Mouse (Mus musculus): ENCODE results near the gene Slc38a10. TPM values are rescaled to one million over a fixed set of nuclear protein-coding genes. Genes with fewer than 3 reads are reported as not detected.

Slc38a10 gene
- polyA plus RNA-seq, 1 experiment from 2014 or later: 83.7 TPM

DNA sequence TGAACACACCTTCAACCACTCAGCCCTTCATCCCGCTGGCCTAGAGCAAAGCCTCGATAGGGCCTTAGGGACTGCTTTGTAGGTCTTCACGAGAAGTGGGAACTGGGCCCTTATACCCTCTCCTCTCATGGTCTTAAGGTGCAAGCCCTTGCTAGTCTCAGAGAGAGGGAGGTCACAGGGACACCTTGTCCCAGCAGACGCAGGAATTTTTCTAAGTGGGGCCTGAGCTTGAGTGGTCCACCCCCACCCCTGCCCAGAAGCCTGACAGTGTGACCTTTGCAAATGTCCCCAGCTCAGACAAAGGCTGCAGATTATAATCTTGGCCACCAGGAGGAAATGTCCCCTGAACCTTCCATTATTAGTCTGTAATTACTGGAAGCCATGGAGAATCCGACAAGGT, 8.5 kb upstream of the Slc38a10 start:
- no peak overlapping the region for H3K4me2 ChIP-seq
- 0 out of 2 replicates have a peak overlapping the region, but pooled peaks have one; percentile 20 for H3K27ac ChIP-seq (replicated peaks)
- H3K4me3 ChIP-seq: no peak overlapping the region
- peaks cover 43% of the 10 kb centered on the region for H3K4me1 ChIP-seq
- 44% methylated on average over 5 of the region's 5 CpGs for WGBS
- peak overlapping the region; percentile 50 for H3K9ac ChIP-seq
- no peak for ATAC-seq (ENCODE audit: extremely low read depth, insufficient number of reproducible peaks, low FRiP score, low TSS enrichment)
- peaks cover 3% of the 10 kb centered on the region; the same call in 1 of the 2 replicates for H3K9me3 ChIP-seq
- no peaks in the 10 kb centered on the region for H3K36me3 ChIP-seq
- H3K27me3 ChIP-seq (replicated peaks): no peaks in the 10 kb centered on the region

- H3K27ac ChIP-seq (replicated peaks): no peak overlapping the region
- 0 out of 2 replicates have a peak overlapping the region, but pooled peaks have one; percentile 50 for H3K9ac ChIP-seq
- ATAC-seq (ENCODE audit: extremely low read depth, insufficient number of reproducible peaks, low FRiP score, low TSS enrichment): no peak
- H3K4me2 ChIP-seq: no peak overlapping the region
- no peaks in the 10 kb centered on the region for H3K36me3 ChIP-seq
- peaks cover 3% of the 10 kb centered on the region; the same call in 1 of the 2 replicates for H3K9me3 ChIP-seq
- H3K4me1 ChIP-seq: peaks cover 34% of the 10 kb centered on the region
- no peak overlapping the region for H3K4me3 ChIP-seq
- WGBS: 23% methylated on average over 5 of the region's 5 CpGs
- H3K27me3 ChIP-seq (replicated peaks): no peaks in the 10 kb centered on the region
These were observed 7.7 kb upstream of the Slc38a10 start for GRCm38 (mm10) chr11:120158828-120159227.

DNA sequence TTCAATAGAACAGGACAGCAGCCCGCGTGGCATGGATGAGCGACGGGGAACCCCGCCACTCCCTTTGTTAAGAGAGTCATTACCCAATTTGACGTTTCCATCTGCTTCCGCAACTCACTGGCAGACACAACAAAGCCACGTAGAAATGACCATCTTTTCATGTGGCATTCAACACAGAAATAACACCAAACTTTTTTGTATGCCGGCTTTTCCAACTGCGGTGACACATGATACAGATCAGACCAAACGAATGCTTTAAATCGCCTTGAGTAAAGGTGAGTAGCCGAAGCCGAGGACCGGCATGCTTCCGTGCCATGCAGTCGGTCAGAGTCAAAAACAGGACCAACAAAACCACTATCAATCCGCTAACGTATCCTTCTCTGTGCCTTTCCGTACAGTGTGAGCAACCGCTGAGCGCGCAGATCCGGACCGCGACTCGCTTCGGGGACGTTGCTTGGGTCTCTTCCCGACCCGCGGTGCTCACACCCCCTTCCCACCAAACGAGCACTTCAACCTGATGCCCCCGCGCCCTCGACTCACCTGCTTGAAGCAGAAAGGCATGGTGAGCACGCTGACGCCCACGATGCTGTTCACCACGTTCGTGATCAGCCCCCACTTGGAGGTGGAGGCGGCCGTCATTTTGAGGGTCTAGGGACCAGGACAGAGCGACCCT, 570 bp downstream of the Slc38a10 start:
- Histone ChIP-seq H3K27me3 (replicated peaks) (no peaks in the 10 kb centered on the region), H3K9ac (peak overlapping the region; percentile 93), H3K4me1 (peaks cover 39% of the 10 kb centered on the region), H3K36me3 (peaks cover 19% of the 10 kb centered on the region; the same call in 1 of the 2 replicates), H3K4me2 (peak overlapping the region; percentile 96), H3K4me3 (peak overlapping the region; percentile 97), H3K9me3 (no peaks in the 10 kb centered on the region), H3K27ac (replicated peaks) (peak overlapping the region; percentile 87)
- 0 out of 2 replicates have a peak, but pooled peaks have one; percentile 3 for ATAC-seq (ENCODE audit: extremely low read depth, insufficient number of reproducible peaks, low FRiP score, low TSS enrichment)
- WGBS: under 1% methylated on average over 44 of the region's 44 CpGs

DNA sequence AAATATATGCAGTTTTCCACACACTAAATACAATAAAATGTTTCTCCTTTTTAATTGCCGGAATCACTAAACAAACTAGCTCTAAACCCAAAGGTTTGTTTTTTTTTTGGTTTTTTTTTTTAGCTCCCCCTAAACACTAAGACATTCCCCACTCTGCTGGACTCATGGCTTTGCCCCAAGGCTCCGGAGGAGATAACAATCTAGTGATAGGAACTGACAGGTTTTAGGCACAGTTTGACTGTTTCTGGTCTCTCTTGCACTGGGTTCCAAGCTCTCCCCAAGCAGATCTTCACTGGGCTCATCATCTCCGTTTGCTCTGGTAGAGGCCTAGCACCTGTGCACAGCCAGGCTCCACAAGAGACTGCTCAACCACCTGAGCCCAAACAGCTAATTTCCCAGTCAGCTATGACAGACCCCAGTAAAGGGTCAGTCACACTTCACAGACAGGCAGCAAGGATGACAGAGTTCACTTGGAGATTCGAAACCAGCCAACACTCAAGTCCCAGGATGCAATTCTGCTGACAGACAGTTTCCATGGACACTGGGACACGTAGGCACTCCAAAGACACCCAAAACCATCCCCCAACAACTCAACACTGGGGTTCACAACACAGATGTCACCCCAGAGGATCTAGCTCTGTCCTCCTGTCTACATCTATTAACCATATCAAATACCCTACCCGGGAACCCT, 1.5 kb downstream of the Slc38a10 start:
- H3K27ac ChIP-seq (replicated peaks): peak overlapping the region; percentile 87; the same call in 1 of the 2 replicates

GRCm38 (mm10) chr11:120148201-120148855, 2.8 kb downstream of the Slc38a10 start:
- 87% methylated on average over 8 of the region's 8 CpGs for WGBS
- H3K27ac ChIP-seq (replicated peaks): no peak overlapping the region
- no peaks in the 10 kb centered on the region for H3K9me3 ChIP-seq
- H3K9ac ChIP-seq: no peak overlapping the region
- H3K4me1 ChIP-seq: peaks cover 60% of the 10 kb centered on the region
- H3K4me2 ChIP-seq: no peak overlapping the region
- ATAC-seq (ENCODE audit: extremely low read depth, insufficient number of reproducible peaks, low FRiP score, low TSS enrichment): no peak
- H3K4me3 ChIP-seq: no peak overlapping the region
- H3K36me3 ChIP-seq: peaks cover 26% of the 10 kb centered on the region
- no peaks in the 10 kb centered on the region for H3K27me3 ChIP-seq (replicated peaks)

More for the DNA sequence above, 1.5 kb downstream of the Slc38a10 start:
- no peaks in the 10 kb centered on the region for H3K9me3 ChIP-seq
- peak overlapping the region; percentile 93 for H3K9ac ChIP-seq
- peak overlapping the region; percentile 97 for H3K4me3 ChIP-seq
- ATAC-seq (ENCODE audit: extremely low read depth, insufficient number of reproducible peaks, low FRiP score, low TSS enrichment): no peak
- peak overlapping the region; percentile 96 for H3K4me2 ChIP-seq
- peaks cover 47% of the 10 kb centered on the region for H3K4me1 ChIP-seq
- 29% methylated on average over 6 of the region's 6 CpGs for WGBS
- no peaks in the 10 kb centered on the region for H3K27me3 ChIP-seq (replicated peaks)
- peaks cover 20% of the 10 kb centered on the region; the same call in 1 of the 2 replicates for H3K36me3 ChIP-seq

DNA sequence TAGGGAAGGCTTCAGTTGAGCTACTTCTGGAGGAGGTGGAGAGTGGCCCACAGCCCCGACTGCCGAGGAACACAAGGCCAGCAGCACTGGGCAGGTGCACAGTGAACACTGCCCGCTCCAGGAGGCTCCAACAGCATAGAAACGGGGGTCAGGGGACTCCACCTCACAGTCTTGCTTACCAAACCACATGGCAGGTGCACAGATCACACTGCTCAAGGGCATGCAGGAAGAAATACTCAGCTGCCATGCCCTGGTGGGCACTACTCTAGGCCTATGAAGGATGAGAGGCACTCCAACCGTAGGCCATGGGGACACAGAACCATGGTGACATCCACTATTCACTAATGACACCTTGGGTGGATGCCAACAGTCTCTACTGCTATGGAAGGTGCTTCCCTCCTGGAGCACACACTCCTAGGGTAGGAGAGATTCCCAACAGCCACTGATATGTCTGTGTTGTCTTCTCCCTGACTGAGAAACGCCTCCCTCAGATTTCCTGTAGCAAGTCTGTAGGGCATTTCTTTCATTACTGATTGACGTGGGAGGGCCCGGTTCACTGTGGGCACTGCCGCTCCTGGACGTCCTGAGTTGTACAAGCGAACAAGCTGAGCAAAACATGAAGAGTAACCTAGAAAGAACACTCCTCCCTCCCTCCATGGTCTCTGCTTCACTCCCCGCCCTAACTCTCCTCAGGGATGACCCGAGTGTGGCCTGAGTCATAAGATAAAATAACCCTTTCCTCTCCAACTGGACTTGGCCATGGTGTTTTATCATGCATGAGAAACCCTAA, 7.2 kb downstream of the Slc38a10 start:
- Histone ChIP-seq H3K36me3 (peaks cover 38% of the 10 kb centered on the region), H3K9me3 (no peaks in the 10 kb centered on the region), H3K4me2 (no peak overlapping the region), H3K4me1 (peaks cover 72% of the 10 kb centered on the region), H3K4me3 (no peak overlapping the region), H3K27me3 (replicated peaks) (no peaks in the 10 kb centered on the region), H3K27ac (replicated peaks) (peak overlapping the region; percentile 87), H3K9ac (no peak overlapping the region)
- no peak for ATAC-seq (ENCODE audit: extremely low read depth, insufficient number of reproducible peaks, low FRiP score, low TSS enrichment)
- WGBS: 63% methylated on average over 13 of the region's 13 CpGs

DNA sequence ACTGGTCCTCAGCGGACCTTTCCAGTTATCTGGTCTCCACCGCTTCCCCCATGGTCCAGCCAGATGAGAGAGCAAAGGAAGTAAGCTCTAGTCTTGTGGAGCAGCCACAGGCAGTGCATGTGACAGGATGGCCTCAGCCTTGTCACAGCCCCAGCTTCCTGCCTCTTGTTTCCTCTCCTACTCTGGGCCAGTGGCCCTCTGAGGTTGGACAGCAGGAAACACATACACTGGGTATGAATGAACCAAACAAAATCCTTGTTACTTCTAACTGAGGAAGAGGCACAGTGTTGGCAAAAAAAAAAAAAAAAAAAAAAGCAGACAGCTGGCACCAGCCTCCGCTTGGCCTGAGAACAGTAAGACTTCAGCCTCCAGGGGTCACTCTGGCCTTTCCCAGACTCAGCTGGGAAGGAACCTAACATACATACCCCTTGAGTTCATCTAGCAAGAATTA, 8.5 kb downstream of the Slc38a10 start:
- H3K9ac ChIP-seq: peak overlapping the region; percentile 30; the same call in 1 of the 2 replicates
- H3K27ac ChIP-seq (replicated peaks): peak overlapping the region; percentile 87
- ATAC-seq (ENCODE audit: extremely low read depth, insufficient number of reproducible peaks, low FRiP score, low TSS enrichment): peak; percentile 71; the same call in 1 of the 2 replicates
- WGBS: 40% methylated on average over 3 of the region's 3 CpGs
- no peak overlapping the region for H3K4me3 ChIP-seq
- H3K4me2 ChIP-seq: no peak overlapping the region; the same call in 1 of the 2 replicates
- no peaks in the 10 kb centered on the region for H3K27me3 ChIP-seq (replicated peaks)
- peaks cover 77% of the 10 kb centered on the region for H3K4me1 ChIP-seq
- H3K9me3 ChIP-seq: no peaks in the 10 kb centered on the region
- H3K36me3 ChIP-seq: peaks cover 44% of the 10 kb centered on the region

- no peak for ATAC-seq (ENCODE audit: extremely low read depth, insufficient number of reproducible peaks, low FRiP score, low TSS enrichment)
- Histone ChIP-seq H3K4me3 (no peak overlapping the region), H3K9ac (peak overlapping the region; percentile 55), H3K4me1 (peaks cover 87% of the 10 kb centered on the region), H3K27me3 (replicated peaks) (no peaks in the 10 kb centered on the region), H3K4me2 (no peak overlapping the region), H3K36me3 (peaks cover 26% of the 10 kb centered on the region), H3K27ac (replicated peaks) (no peak overlapping the region), H3K9me3 (no peaks in the 10 kb centered on the region)
- WGBS: 69% methylated on average over 6 of the region's 6 CpGs
These were observed 10.9 kb downstream of the Slc38a10 start for GRCm38 (mm10) chr11:120140255-120140654.

GRCm38 (mm10) chr11:120139309-120139731, 11.8 kb downstream of the Slc38a10 start:
- no peak for ATAC-seq (ENCODE audit: extremely low read depth, insufficient number of reproducible peaks, low FRiP score, low TSS enrichment)
- peaks cover 88% of the 10 kb centered on the region for H3K4me1 ChIP-seq
- no peaks in the 10 kb centered on the region for H3K27me3 ChIP-seq (replicated peaks)

DNA sequence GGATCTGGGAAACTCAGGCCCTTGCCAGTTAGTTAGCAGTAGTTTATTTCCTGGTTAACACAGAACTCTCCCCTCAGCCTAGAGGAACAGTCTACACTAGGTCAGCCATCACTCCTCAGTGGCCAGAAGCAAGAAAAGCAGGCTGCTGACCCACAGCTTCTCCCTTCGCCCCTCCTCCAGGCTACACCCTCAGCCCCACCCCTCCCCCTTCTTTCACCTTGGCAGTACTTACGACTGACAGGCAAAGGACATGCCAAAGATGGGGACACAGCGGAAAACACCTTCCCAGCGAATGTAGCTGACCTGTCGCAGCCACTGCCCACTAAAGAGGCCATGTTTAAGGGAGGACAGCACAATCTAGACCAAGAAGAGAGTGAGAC, 13.5 kb downstream of the Slc38a10 start:
- Histone ChIP-seq H3K36me3 (peaks cover 39% of the 10 kb centered on the region), H3K9ac (peak overlapping the region; percentile 66)
- no peak for ATAC-seq (ENCODE audit: extremely low read depth, insufficient number of reproducible peaks, low FRiP score, low TSS enrichment)

More at GRCm38 (mm10) chr11:120139309-120139731, 11.8 kb downstream of the Slc38a10 start:
- no peak overlapping the region for H3K4me3 ChIP-seq
- no peaks in the 10 kb centered on the region for H3K9me3 ChIP-seq
- H3K36me3 ChIP-seq: peaks cover 31% of the 10 kb centered on the region
- WGBS: 58% methylated on average over 10 of the region's 10 CpGs
- peak overlapping the region; percentile 38 for H3K9ac ChIP-seq
- no peak overlapping the region for H3K4me2 ChIP-seq
- H3K27ac ChIP-seq (replicated peaks): no peak overlapping the region

More for the DNA sequence above, 13.5 kb downstream of the Slc38a10 start:
- Histone ChIP-seq H3K4me2 (peak overlapping the region; percentile 48), H3K4me3 (no peak overlapping the region), H3K9me3 (no peaks in the 10 kb centered on the region), H3K27ac (replicated peaks) (peak overlapping the region; percentile 88), H3K27me3 (replicated peaks) (no peaks in the 10 kb centered on the region), H3K4me1 (peaks cover 77% of the 10 kb centered on the region)
- WGBS: 26% methylated on average over 5 of the region's 5 CpGs
